Comparison of ENCODE assay signal across 17 mouse cellular contexts in genomic region chr19:41447760-41448159, GRCm38 (mm10).
"Had no signal": no experiment of that assay in that cellular context is flagged by ENCODE, and none has a peak within 500 bp of the region (broad histone marks: within the 10 kb centered on the region; RNA-seq: fewer than 3 reads in every experiment).

No protein-coding gene starts in this region.

- H3K27ac ChIP-seq: limb, embryonic 12.5 days; limb, embryonic 15.5 days; liver, embryonic 13.5 days; midbrain, embryonic 13.5 days; neural tube, embryonic 13.5 days had no signal

- H3K4me1 ChIP-seq: limb, embryonic 12.5 days; limb, embryonic 15.5 days; midbrain, embryonic 13.5 days; neural tube, embryonic 13.5 days had no signal

- H3K36me3 ChIP-seq: limb, embryonic 12.5 days; limb, embryonic 15.5 days; liver, embryonic 13.5 days; midbrain, embryonic 13.5 days; neural tube, embryonic 13.5 days had no signal

- H3K27me3 ChIP-seq: limb, embryonic 15.5 days; liver, embryonic 13.5 days; midbrain, embryonic 13.5 days; neural tube, embryonic 13.5 days had no signal

- H3K4me2 ChIP-seq: limb, embryonic 12.5 days; limb, embryonic 15.5 days; liver, embryonic 13.5 days; midbrain, embryonic 13.5 days; neural tube, embryonic 13.5 days had no signal

- ATAC-seq: midbrain, embryonic 13.5 days; midbrain, embryonic 16.5 days had no signal

- H3K9ac ChIP-seq: limb, embryonic 12.5 days; limb, embryonic 15.5 days; liver, embryonic 13.5 days; midbrain, embryonic 13.5 days; neural tube, embryonic 13.5 days had no signal

- H3K9me3 ChIP-seq: limb, embryonic 12.5 days; limb, embryonic 15.5 days; liver, embryonic 13.5 days; midbrain, embryonic 13.5 days; neural tube, embryonic 13.5 days had no signal

- H3K4me3 ChIP-seq: limb, embryonic 12.5 days; limb, embryonic 15.5 days; liver, embryonic 13.5 days; midbrain, embryonic 13.5 days; myocyte; neural tube, embryonic 13.5 days had no signal

- DNase-seq: kidney, adult 18-20 months; kidney, adult 9 months; kidney, postnatal 14 days; kidney, postnatal 4 days; left cerebral cortex, postnatal 4 days; liver, embryonic 13.5 days; lung, adult 2 months; lung, postnatal 14 days; lung, postnatal 4 days; thymus, adult 18-20 months; thymus, postnatal 36 days had no signal
